19 mouse cellular contexts compared by ENCODE assay signal in the genomic region with DNA sequence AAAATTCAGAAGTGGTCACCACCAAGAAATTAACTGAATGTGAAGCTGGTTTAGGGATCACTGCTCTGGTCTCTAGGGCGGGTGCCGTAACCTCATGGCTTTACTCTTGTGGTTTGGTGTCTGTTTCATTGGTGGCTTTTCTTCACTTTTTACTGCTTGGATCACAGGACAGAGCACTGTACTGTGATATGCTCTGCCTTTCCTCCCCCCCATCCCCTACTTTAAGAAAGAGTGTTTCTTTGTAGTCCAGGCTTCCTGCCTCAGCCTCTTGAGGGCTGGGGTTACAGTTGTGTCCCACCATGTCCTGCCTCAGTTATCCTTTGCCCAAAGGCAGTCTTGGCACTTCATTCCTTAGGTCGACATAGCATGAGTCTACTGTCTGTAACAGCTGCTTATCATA. TPM values are rescaled to one million over a fixed set of nuclear protein-coding genes. Genes with fewer than 3 reads are reported as not detected.
DNase-seq lines count a peak whose midpoint lies in the region; ATAC-seq and TF ChIP-seq lines count a peak whose summit lies in the region.
"Had no signal": no experiment of that assay in that cellular context is flagged by ENCODE, and none has a peak within 500 bp of the region (broad histone marks: within the 10 kb centered on the region; RNA-seq: fewer than 3 reads in every experiment).

No protein-coding gene starts in this region.

- H3K4me3 ChIP-seq in spleen, adult 2 months (ENCODE audit: extremely low read depth, insufficient read depth, insufficient read length), result no peak overlapping the region
- peak overlapping the region; percentile 23 to 38 (median 27) for H3K4me3 ChIP-seq in CH12.LX (replicated peaks in 1 of 3; ENCODE audit: low read depth in 2 of 3, low read length in 2 of 3, poor library complexity in 1 of 3)
- no peak overlapping the region for H3K4me3 ChIP-seq in hindbrain, embryonic 12.5 days
- no peak overlapping the region for H3K4me3 ChIP-seq in stomach, postnatal 0 days (ENCODE audit: low read depth, low read length)
- H3K4me3 ChIP-seq in kidney, embryonic 16.5 days (ENCODE audit: low read length), result no peak overlapping the region
- H3K4me3 ChIP-seq: embryonic facial prominence, embryonic 13.5 days; hindbrain, embryonic 13.5 days; intestine, embryonic 15.5 days; kidney, embryonic 15.5 days; liver, embryonic 13.5 days; neural tube, embryonic 15.5 days had no signal

- peaks cover 5% of the 10 kb centered on the region; the same call in 1 of the 2 replicates for H3K4me1 ChIP-seq in spleen, adult 2 months (ENCODE audit: control insufficient read depth, insufficient read depth, insufficient read length)
- peaks cover 11 to 40% of the 10 kb centered on the region in 2 experiments; a peak in 3 of 4 replicates for H3K4me1 ChIP-seq in CH12.LX (ENCODE audit: control insufficient read depth in 1 of 2, insufficient read depth in 2 of 2)
- H3K4me1 ChIP-seq in hindbrain, embryonic 12.5 days, result no peaks in the 10 kb centered on the region
- H3K4me1 ChIP-seq in stomach, postnatal 0 days (replicated peaks; ENCODE audit: control insufficient read depth, insufficient read depth), result no peaks in the 10 kb centered on the region
- H3K4me1 ChIP-seq in kidney, embryonic 16.5 days (ENCODE audit: insufficient read depth, low read length), result no peaks in the 10 kb centered on the region
- H3K4me1 ChIP-seq: embryonic facial prominence, embryonic 13.5 days; hindbrain, embryonic 13.5 days; intestine, embryonic 15.5 days; kidney, embryonic 15.5 days; neural tube, embryonic 15.5 days had no signal

- TF ChIP-seq CTCF in spleen, adult 2 months (IDR thresholded peaks at IDR 0.05; ENCODE audit: extremely low read depth, insufficient read depth, insufficient read length, insufficient replicate concordance), result no peak
- no peak for TF ChIP-seq CTCF in CH12.LX (conservative IDR thresholded peaks at IDR 0.05 in 1 of 2, IDR thresholded peaks at IDR 0.05 in 1 of 2; ENCODE audit: low read depth in 2 of 2, low read length in 2 of 2)
- no peak for TF ChIP-seq CTCF in stomach, postnatal 0 days (IDR thresholded peaks at IDR 0.05; ENCODE audit: low read depth)

- peaks cover 2% of the 10 kb centered on the region for H3K9me3 ChIP-seq in CH12.LX (replicated peaks; ENCODE audit: low read length)
- H3K9me3 ChIP-seq in hindbrain, embryonic 12.5 days (replicated peaks), result no peaks in the 10 kb centered on the region
- no peaks in the 10 kb centered on the region for H3K9me3 ChIP-seq in stomach, postnatal 0 days (ENCODE audit: control insufficient read depth, low read length)
- H3K9me3 ChIP-seq in kidney, embryonic 16.5 days (ENCODE audit: low read length), result no peaks in the 10 kb centered on the region
- H3K9me3 ChIP-seq: embryonic facial prominence, embryonic 13.5 days; hindbrain, embryonic 13.5 days; intestine, embryonic 15.5 days; kidney, embryonic 15.5 days; liver, embryonic 13.5 days; neural tube, embryonic 15.5 days had no signal

- peak; percentile 18 to 22; a peak in 2 of 4 replicates for ATAC-seq in hematopoietic stem cell, adult 5-6 weeks (replicated peaks in 1 of 2; ENCODE audit: insufficient read depth in 1 of 2, low FRiP score in 2 of 2, low TSS enrichment in 1 of 2, low read depth in 1 of 2, poor library complexity in 2 of 2, severe bottlenecking in 2 of 2)
- no peak for ATAC-seq in hindbrain, embryonic 12.5 days (ENCODE audit: low FRiP score)
- ATAC-seq in stomach, postnatal 0 days (ENCODE audit: low FRiP score, low TSS enrichment), result no peak
- no peak for ATAC-seq in kidney, embryonic 16.5 days (ENCODE audit: low FRiP score, low TSS enrichment)
- ATAC-seq: intestine, embryonic 15.5 days; lung, postnatal 0 days had no signal

- TF ChIP-seq EP300 in CH12.LX (IDR thresholded peaks at IDR 0.05; ENCODE audit: low read length), result no peak
- no peak for TF ChIP-seq EP300 in stomach, postnatal 0 days (optimal IDR thresholded peaks at IDR 0.05)

- no peak for TF ChIP-seq RAD21 in CH12.LX (IDR thresholded peaks at IDR 0.05; ENCODE audit: low read depth, low read length)

- in situ Hi-C loops in CH12.LX (cut with MboI; ENCODE audit: low pct_ligation_motif_present, low pct_unique_long_range_greater_than_20kb, low sequenced_read_pairs), result no loop called here

- peak overlapping the region; percentile 82 for H3K4me2 ChIP-seq in CH12.LX (ENCODE audit: insufficient read depth, low read depth, poor library complexity, severe bottlenecking)
- H3K4me2 ChIP-seq in hindbrain, embryonic 12.5 days (replicated peaks), result no peak overlapping the region
- no peak overlapping the region for H3K4me2 ChIP-seq in stomach, postnatal 0 days (replicated peaks; ENCODE audit: low read depth)
- no peak overlapping the region for H3K4me2 ChIP-seq in kidney, embryonic 16.5 days (replicated peaks; ENCODE audit: low read depth, low read length)
- H3K4me2 ChIP-seq: embryonic facial prominence, embryonic 13.5 days; hindbrain, embryonic 13.5 days; intestine, embryonic 15.5 days; kidney, embryonic 15.5 days; midbrain, embryonic 11.5 days; neural tube, embryonic 15.5 days had no signal

- TF ChIP-seq POLR2A in spleen, adult 2 months (IDR thresholded peaks at IDR 0.05; ENCODE audit: low read depth, low read length), result no peak
- no peak for TF ChIP-seq POLR2A in CH12.LX (IDR thresholded peaks at IDR 0.05; ENCODE audit: low read depth, low read length)

- H3K36me3 ChIP-seq in spleen, adult 2 months (ENCODE audit: control insufficient read depth, insufficient read depth, low read length), result no peaks in the 10 kb centered on the region
- H3K36me3 ChIP-seq in CH12.LX (replicated peaks in 1 of 2; ENCODE audit: control insufficient read depth in 1 of 2, insufficient read depth in 1 of 2, low read length in 1 of 2), result no peaks in the 10 kb centered on the region
- no peaks in the 10 kb centered on the region for H3K36me3 ChIP-seq in hindbrain, embryonic 12.5 days
- H3K36me3 ChIP-seq in stomach, postnatal 0 days (ENCODE audit: control insufficient read depth, insufficient read depth, low read length), result no peaks in the 10 kb centered on the region
- H3K36me3 ChIP-seq in kidney, embryonic 16.5 days (ENCODE audit: insufficient read depth, low read length), result no peaks in the 10 kb centered on the region
- H3K36me3 ChIP-seq: embryonic facial prominence, embryonic 13.5 days; hindbrain, embryonic 13.5 days; intestine, embryonic 15.5 days; kidney, embryonic 15.5 days; liver, embryonic 13.5 days; neural tube, embryonic 15.5 days had no signal

- dilution Hi-C loops in CH12.LX (cut with MboI; ENCODE audit: extremely low pct_ligation_motif_present, extremely low pct_unique_long_range_greater_than_20kb, low sequenced_read_pairs), result no loop called here

- WGBS in spleen, adult 2 months, result 15% methylated on average over 3 of the region's 3 CpGs
- WGBS in hindbrain, embryonic 12.5 days, result 85% methylated on average over 3 of the region's 3 CpGs
- WGBS in stomach, postnatal 0 days, result 82% methylated on average over 3 of the region's 3 CpGs
- 64% methylated on average over 3 of the region's 3 CpGs for WGBS in kidney, embryonic 16.5 days

- no peaks in the 10 kb centered on the region for H3K27me3 ChIP-seq in spleen, adult 2 months (ENCODE audit: control insufficient read depth, insufficient read depth, low read length)
- no peaks in the 10 kb centered on the region for H3K27me3 ChIP-seq in CH12.LX (replicated peaks)
- H3K27me3 ChIP-seq in hindbrain, embryonic 12.5 days, result no peaks in the 10 kb centered on the region
- H3K27me3 ChIP-seq in stomach, postnatal 0 days (ENCODE audit: control insufficient read depth, insufficient read depth, low read length), result no peaks in the 10 kb centered on the region
- no peaks in the 10 kb centered on the region for H3K27me3 ChIP-seq in kidney, embryonic 16.5 days (ENCODE audit: insufficient read depth, low read length)
- H3K27me3 ChIP-seq: embryonic facial prominence, embryonic 13.5 days; hindbrain, embryonic 13.5 days; intestine, embryonic 15.5 days; kidney, embryonic 15.5 days; liver, embryonic 13.5 days; neural tube, embryonic 15.5 days had no signal

- H3K27ac ChIP-seq in spleen, adult 2 months (ENCODE audit: insufficient read depth, low read length), result peak overlapping the region; percentile 76
- peak overlapping the region; percentile 99 for H3K27ac ChIP-seq in CH12.LX (ENCODE audit: insufficient read depth, low read depth)
- H3K27ac ChIP-seq in hindbrain, embryonic 12.5 days, result no peak overlapping the region
- no peak overlapping the region for H3K27ac ChIP-seq in stomach, postnatal 0 days (replicated peaks)
- no peak overlapping the region for H3K27ac ChIP-seq in kidney, embryonic 16.5 days (ENCODE audit: low read length)
- H3K27ac ChIP-seq: embryonic facial prominence, embryonic 13.5 days; hindbrain, embryonic 13.5 days; intestine, embryonic 15.5 days; kidney, embryonic 15.5 days; liver, embryonic 13.5 days; neural tube, embryonic 15.5 days had no signal

- DNase-seq in spleen, adult 2 months (ENCODE audit: low read depth in 1 of 2, low spot score in 2 of 2), result no peak
- DNase-seq in spleen, postnatal 14 days (ENCODE audit: low spot score in 2 of 2), result no peak
- no peak for DNase-seq in CH12.LX (ENCODE audit: extremely low read depth)
- DNase-seq in natural killer cell, adult 2 months (ENCODE audit: low spot score in 2 of 2), result peak; percentile 43 to 68
- no peak for DNase-seq in stomach, postnatal 0 days (ENCODE audit: low spot score)
- DNase-seq: adrenal gland, postnatal 10 days; cerebellum, adult 2 months; layer of hippocampus, postnatal 36 days; liver, embryonic 13.5 days had no signal

- H3K79me2 ChIP-seq in CH12.LX (replicated peaks; ENCODE audit: control insufficient read depth, extremely low read depth, insufficient read depth, poor library complexity, severe bottlenecking), result no peaks in the 10 kb centered on the region

- H3K9ac ChIP-seq in CH12.LX (ENCODE audit: insufficient read depth, low read depth), result peak overlapping the region; percentile 69
- no peak overlapping the region for H3K9ac ChIP-seq in hindbrain, embryonic 12.5 days
- no peak overlapping the region for H3K9ac ChIP-seq in stomach, postnatal 0 days (ENCODE audit: low read length)
- H3K9ac ChIP-seq in kidney, embryonic 16.5 days (replicated peaks; ENCODE audit: low read length), result no peak overlapping the region
- H3K9ac ChIP-seq: embryonic facial prominence, embryonic 13.5 days; hindbrain, embryonic 13.5 days; intestine, embryonic 15.5 days; kidney, embryonic 15.5 days; liver, embryonic 13.5 days; neural tube, embryonic 15.5 days had no signal

RNA-seq across cellular contexts. Expression of a gene that starts 21.1 kb away (rescaled TPM):
- 143 TPM in 2 replicates for polyA plus RNA-seq in spleen, adult 2 months (2012; rRNA removed)
- total RNA-seq in CH12.LX (2012; rRNA removed), result 223 and 253 TPM in 2 replicates
- total RNA-seq in CH12.LX (2014; rRNA removed), result 277 and 379 TPM in 2 replicates
- polyA plus RNA-seq in CH12.LX (2012; ENCODE audit: insufficient read length, low read depth), result 479 and 722 TPM in 2 replicates
- total RNA-seq in hematopoietic stem cell, adult 5-6 weeks (2017), result 586 and 795 TPM in 2 replicates
- 5,652 and 6,223 TPM in 2 replicates for polyA plus RNA-seq in hindbrain, embryonic 12.5 days (2016; fragmentation: Nextera tagmentation; extraction: Ambion mirVana)
- 1,323 and 1,685 TPM in 2 replicates for polyA plus RNA-seq in stomach, postnatal 0 days (2015; fragmentation: Nextera tagmentation; extraction: Ambion mirVana)
- polyA plus RNA-seq in kidney, embryonic 16.5 days (2015; fragmentation: Nextera tagmentation; extraction: Ambion mirVana), result 1,506 and 1,750 TPM in 2 replicates

RNA-seq across cellular contexts. Expression of a gene that starts 37.7 kb away (rescaled TPM):
- 94.1 and 116 TPM in 2 replicates for polyA plus RNA-seq in spleen, adult 2 months (2012; rRNA removed)
- total RNA-seq in CH12.LX (2012; rRNA removed), result 82.5 and 108 TPM in 2 replicates
- 97.6 and 98.0 TPM in 2 replicates for total RNA-seq in CH12.LX (2014; rRNA removed)
- polyA plus RNA-seq in CH12.LX (2012; ENCODE audit: insufficient read length, low read depth), result 161 and 207 TPM in 2 replicates
- 112 and 159 TPM in 2 replicates for total RNA-seq in hematopoietic stem cell, adult 5-6 weeks (2017)
- polyA plus RNA-seq in hindbrain, embryonic 12.5 days (2016; fragmentation: Nextera tagmentation; extraction: Ambion mirVana), result 46.5 and 49.0 TPM in 2 replicates
- polyA plus RNA-seq in stomach, postnatal 0 days (2015; fragmentation: Nextera tagmentation; extraction: Ambion mirVana), result 48.9 and 49.5 TPM in 2 replicates
- polyA plus RNA-seq in kidney, embryonic 16.5 days (2015; fragmentation: Nextera tagmentation; extraction: Ambion mirVana), result 28.0 and 28.9 TPM in 2 replicates

Comparison
In these comparisons a context has a peak if more than half of its experiments do, and no peak if none do; other contexts are left out.
1. DNase-seq: peak in natural killer cell, adult 2 months (2 of 2); none in spleen, adult 2 months (0 of 2), spleen, postnatal 14 days (0 of 2), CH12.LX (single experiment) and stomach, postnatal 0 days (single experiment).
2. H3K27ac ChIP-seq: peak in spleen, adult 2 months (single experiment) and CH12.LX (single experiment); none in hindbrain, embryonic 12.5 days (single experiment), stomach, postnatal 0 days (single experiment) and kidney, embryonic 16.5 days (single experiment).
3. H3K4me3 ChIP-seq: peak in CH12.LX (3 of 3); none in spleen, adult 2 months (single experiment), hindbrain, embryonic 12.5 days (single experiment), stomach, postnatal 0 days (single experiment) and kidney, embryonic 16.5 days (single experiment).
4. ATAC-seq: peak in hematopoietic stem cell, adult 5-6 weeks (2 of 2); none in hindbrain, embryonic 12.5 days (single experiment), stomach, postnatal 0 days (single experiment) and kidney, embryonic 16.5 days (single experiment).